Mouse (Mus musculus) adrenal gland, postnatal 14 days (tissue): ENCODE measurements around the gene Rad17. TPM values are rescaled to one million over a fixed set of nuclear protein-coding genes. Genes with fewer than 3 reads are reported as not detected.

Experiments used
- DNase-seq: peaks from one replicate; pipeline ENCODE4 v3.0.0; 2021; ENCODE audit warnings: mixed read lengths
- long read RNA-seq, 2 experiments: library from polyadenylated mRNA; stranded (forward); transcript quantifications; one replicate each; pipeline ENCODE4 v2.0.0; 2021
- total RNA-seq: library from RNA; stranded (reverse); gene quantifications from 2 replicates; pipeline ENCODE4 v1.2.3, GENCODE M21; 2021

Gene Rad17
- 20.8 and 22.0 TPM in 2 replicates for total RNA-seq
- long read RNA-seq, experiment 1, transcript Rad17-202 (17 exons, 2,392 nt), result major isoform, 18 of 23 reads
- long read RNA-seq, experiment 1, partial matches to known transcripts, result 0 of 23 reads
- long read RNA-seq, experiment 1, other reads (novel, unspliced or antisense), result 4 of 23 reads
- long read RNA-seq, experiment 2, transcript Rad17-202 (17 exons, 2,392 nt), result major isoform, 10 of 12 reads
- long read RNA-seq, experiment 2, partial matches to known transcripts, result 0 of 12 reads
- long read RNA-seq, experiment 2, other reads (novel, unspliced or antisense), result 2 of 12 reads

DNA sequence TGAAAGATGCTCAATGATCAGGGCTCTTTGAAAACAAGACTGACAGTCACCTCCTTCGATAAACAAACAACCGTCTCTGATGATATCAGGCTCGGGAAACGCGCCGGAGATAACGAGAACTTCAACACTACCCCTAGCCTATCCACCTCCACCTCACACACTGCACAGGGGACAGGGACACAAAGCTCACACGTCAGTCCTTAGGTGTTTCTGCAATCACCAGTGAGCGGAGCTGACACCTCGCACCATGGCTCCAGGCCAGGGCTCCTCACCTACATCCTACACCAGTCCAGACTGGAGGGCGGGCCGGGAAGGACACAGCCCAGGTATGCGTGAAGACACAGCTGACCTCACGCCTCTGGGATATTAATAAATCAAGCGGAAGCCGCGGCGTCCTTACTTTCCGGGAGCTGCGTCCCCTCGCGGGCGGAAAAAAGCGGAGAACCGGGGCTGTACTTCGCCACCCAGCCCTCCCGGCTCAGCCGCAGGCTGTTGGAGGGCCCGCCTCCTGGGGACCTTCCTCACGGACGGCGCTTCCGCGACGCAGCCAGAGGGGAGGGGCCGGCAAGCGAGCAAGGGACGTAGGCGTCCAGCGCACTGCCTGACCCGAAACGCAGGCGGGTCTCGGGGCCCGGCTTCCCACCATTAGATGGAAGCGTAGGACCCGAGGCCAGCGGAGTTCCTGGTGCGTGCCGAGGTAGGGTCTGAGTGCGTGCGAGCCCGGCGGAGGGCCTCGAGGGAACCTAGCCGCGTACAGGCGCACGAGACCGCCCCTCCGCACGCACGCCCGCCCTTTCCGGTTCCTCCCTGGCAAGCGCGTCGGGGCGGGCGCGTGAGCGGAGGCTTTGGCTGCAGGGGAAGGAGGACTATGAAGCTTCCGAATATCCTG, at the start of gene Rad17, which contains the start of gene Ak6:
Gene Rad17, minus strand, starts transcription at position 502 of the 889 bp plus-strand sequence.
Gene Ak6, plus strand, starts transcription at position 430 of the 889 bp plus-strand sequence.
- peak; percentile 97 for DNase-seq

DNA sequence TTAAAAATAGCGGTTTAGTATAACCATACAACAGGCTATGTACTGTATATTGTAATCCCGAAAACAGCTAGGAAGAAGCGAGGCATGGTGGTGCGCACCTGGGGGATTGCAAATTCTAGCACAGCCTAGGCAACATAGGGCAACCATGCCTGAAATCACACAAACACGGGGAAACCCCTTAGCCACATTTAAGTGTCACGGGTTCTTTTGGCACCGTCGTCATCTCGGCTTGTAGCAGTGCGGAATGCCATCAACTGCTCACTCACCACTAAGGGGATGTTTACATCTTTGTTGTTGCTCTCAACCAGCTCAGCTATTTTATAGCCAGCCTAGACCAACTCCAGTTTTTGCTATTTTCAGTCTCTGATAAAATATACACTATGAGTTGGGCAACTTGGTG, 48.0 kb upstream of the Rad17 start:
- DNase-seq, result no peak

DNA sequence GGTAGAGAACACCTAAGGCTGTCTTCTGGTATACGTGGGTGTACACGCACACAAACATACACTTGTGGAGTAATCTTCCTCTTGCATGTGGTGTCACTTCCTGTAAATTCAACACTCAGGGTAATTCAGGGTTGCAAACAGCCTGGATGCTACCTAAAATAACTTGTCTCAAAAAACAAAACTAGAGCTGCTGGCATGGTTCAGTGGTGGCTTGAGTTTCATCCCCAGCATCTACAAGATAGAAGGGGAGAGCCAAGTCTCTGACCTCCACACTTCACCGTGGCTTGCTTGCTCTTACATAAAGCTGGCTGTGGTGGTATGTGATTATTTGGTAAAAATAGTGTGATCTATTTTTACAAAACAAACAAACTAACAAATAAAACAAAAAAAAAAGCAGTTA, 46.7 kb upstream of the Rad17 start:
- no peak for DNase-seq

DNA sequence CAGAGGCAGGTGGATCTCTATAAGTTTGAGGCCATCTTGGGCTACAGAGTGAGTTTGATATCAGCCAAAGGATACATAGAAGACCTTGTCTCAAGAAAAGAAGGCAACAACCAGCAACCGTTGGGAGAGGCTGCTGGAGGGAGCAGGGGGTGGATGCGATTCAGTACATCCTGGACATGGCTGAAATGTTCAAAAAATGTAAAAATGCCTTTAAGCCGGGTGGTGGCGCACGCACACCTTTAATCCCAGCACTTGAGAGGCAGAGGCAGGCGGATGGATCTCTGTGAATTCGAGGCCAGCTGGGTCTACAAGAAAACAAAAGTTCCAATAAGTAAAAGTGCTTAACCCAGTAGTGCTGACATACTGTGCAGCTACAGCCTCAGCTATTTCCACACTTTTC, 36.7 kb upstream of the Rad17 start:
- DNase-seq, result no peak

DNA sequence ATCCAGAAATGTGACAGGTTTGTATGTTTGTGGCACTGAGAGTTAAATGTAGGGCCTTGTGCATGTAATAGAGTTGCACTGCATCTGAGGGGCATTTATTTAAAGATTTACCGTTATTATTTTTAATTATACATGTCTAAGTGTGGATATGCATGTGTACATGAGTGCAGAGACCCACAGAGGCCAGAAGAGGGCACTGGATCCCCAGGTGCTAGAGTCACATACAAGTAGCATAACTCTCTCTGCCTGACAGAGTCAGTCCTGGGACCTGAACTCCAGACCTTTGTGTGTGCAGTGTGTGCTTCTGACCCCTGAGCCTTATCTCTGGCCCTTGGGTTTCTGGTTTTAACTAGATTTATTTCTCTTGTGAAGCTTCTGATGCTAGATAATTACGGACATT, 33.5 kb upstream of the Rad17 start:
- no peak for DNase-seq

DNA sequence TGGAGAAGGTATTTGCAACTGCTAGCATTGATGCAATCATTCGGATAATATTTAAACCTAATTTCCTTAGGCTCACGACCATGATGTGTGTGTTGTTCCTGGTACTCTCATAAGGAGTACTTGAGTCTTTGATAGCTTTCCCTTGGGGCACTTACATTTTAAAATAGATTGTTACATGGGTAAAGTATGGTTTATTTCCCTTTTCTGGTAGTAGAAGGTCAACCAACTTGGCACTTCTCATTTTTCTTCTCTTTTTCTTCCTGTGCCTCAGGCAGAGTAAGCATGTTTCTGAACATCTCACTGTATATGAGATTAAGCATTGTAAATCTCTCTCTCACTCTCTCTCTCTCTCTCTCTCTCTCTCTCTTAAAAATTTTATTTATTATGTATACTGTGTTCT, 32.0 kb upstream of the Rad17 start:
- no peak for DNase-seq

DNA sequence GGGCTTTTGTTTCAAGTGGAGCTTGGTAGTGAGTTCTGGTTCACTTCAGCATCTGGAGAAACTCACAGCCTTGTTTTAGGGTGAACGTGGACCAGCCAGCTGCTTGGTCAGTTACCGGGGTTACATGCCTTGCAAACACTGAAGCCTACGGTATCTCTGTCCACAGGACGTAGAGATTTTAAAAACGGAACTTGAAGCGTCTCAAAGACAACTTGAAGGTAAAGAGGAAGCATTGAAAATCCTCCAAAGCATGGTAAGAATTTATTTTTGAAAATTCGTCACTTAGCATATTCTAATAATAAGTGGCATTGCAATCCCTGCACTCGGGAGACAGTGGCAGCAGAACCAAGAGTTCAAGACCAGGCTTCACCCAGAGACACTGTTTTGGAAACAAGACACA, 30.8 kb upstream of the Rad17 start:
- no peak for DNase-seq

DNA sequence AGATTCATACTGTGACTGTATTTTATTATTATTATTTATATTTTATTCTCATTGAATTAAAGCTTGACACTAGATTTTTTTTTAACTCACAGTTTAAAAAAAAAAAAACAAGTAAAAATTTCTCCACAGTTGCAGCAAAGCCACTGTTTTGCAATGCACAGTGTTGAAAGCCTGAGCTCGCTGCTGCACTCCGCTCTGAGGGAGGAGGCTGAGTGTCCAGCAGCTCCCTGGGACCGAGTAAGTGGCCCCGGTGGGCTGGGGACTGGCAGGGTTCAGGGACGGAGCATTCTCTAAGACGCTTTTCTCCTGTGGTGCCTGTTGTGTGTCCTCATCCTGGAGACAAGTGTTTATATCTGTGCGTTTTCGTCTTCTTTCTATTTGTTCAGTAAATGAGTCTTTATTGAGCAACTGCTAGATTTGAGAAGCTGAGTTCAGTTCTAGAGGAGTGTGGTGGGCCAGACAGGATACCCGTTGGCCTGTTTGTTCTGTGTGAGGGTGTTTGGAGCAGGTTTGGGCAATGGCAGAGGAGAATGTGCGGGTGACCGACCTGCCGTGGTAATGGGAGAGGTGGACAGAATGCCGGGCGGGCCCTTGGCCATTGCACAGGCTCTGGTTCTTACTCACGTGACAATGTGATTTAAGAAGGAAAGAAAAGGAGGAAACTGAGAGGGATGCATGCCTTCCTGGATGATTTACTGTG, 25.2 kb upstream of the Rad17 start:
- DNase-seq, result peak; percentile 50

DNA sequence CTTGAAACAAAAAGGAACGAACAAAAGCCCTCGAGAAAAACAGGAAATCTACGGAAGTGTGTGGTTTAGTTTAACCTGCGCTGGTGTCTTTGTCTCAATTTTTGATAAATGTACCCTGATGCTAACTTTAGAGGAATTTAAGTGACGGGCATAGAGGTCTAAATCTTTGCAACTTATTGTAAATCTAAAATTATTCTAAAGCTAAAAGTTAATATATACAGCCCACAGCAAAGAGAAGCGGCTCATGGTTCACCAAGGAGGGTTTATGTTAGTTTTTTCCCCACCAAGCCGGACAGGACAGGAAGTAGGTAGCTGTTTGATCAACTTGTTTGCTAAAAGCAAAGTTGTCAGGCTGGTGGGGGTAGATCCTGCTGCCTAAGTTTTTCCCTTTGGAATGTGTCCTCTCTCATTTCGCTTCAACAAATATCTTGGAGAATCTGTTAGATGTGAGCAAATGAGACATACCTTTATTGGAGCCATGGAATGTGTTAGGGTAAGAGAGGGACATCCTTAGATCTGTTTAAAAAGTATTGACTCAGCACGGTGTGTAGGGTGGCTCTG, 19.4 kb upstream of the Rad17 start:
- no peak for DNase-seq

DNA sequence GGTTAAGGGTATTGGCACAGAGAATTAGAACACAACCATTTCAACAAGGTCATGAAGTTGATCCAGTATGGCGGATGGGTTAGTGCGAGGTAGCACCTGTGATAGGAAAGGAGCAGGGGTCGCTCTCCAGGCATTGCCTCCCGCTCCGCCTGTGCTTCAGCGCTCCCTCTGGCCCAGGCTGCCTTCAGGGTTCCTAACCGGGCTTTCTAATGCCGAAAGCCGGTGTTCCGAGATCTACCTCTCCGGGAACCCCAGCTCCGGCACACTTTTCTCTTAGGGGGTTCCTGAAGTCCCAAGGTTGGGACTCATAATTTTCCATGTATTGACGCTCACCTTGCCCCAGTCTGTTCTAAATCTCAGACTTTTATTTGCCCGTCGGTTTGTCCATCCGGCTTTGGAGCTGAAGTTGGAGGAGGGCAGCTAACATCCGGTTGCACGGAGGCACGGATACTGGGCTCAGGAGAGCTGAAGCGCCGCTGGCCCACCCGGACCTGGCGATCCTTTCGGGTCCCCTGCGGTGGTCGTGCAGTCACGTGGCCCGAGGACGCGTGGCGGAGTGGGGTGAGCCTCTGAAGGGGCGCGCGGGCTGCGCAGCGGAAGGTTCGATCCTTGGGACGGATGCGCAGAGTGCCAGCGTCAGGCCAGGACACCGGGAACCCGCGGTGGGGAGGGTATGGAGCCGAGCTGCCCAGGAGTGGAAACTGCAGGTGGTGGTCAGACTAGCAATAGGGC, 18.6 kb upstream of the Rad17 start, which contains the start of gene Ccdc125:
Gene Ccdc125, plus strand, starts transcription at position 427 of the 732 bp plus-strand sequence.
- DNase-seq, result peak; percentile 63

DNA sequence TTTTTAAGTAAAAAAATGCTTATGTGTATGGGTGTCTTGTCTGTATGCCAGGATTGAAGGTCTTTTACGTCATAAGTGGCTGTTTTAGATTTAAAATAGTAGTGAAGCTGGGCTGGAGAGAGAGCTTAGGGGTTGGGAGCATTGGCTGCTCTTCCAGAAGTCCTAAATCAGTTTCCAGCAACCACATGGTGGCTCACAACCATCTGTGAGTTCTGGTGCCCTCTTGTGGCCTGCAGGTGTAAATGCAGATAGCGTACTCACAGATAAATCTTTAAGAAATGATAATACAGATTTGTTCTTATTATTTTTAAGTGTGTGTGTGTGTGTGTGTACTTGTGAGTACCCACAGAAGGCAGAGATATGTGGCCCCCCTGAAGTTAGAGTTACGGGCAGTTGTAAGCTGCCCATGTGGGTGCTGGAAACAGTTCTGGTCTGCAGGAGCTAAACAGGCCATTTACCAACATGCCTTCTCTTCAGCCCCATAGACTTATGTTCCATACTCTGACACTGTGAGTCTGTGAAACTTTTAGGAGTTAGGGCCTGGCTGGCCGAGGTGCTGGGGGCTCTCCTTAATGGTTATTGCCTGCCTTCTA, 9.1 kb upstream of the Rad17 start:
- DNase-seq, result peak; percentile 78

DNA sequence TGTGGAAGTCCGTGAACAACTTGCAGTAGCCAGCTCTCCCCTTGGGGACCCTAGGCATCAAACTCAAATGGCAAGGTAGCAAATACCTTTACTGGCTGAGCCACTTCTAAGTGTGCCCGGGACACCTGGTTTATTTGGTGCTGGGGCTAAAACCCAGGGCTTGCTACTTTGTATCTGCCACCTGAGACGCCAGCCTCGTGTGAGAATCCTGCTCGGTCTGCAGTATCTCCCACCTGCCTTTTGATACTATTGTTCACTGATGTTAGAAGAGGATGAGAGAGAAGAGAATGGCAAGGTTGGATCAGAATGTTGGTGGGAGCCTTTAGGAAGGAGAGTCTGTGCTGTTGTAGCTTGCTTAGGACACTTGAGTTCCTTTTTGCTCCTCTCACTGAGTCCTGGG, 7.2 kb upstream of the Rad17 start:
- no peak for DNase-seq

DNA sequence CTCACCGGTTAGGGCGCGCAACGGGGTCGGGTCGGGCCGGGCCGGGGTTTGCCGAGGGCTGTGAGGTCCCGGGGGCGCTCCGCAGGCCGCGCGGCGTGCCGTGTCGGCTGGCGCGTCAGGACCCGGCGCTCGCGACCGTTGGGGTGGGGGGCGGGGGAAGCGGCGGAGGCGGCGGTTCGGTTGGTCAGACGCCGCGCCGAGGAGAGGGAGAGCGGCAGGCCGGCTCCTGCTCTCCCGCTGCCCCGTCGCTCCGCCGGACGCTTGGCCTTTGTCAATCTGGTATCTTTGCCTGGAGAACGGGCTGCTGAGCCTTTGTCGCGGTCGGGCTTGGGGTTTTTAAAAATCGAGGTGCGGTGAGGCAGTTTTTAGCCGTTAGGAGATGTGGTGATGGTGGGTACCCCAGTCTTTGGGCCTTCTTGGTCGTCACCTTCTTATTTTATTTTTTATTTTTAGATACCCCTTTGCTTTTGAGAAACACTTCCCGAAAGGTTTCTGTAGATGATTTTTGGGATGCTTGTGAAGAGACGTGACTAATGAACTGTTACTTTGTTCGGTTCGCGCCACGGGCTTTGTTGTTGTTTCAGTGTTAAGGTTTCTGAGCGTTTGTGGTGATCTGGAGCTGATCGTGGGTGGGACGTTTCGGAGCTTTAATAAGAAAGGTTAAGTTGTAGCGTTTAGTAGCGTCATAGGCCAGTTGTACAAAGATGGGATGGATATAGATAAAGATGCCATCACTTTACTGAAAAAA, 762 bp upstream of the Rad17 start, which contains the start of gene Taf9:
Gene Taf9, plus strand, starts transcription at position 141 of the 748 bp plus-strand sequence.
- DNase-seq, result no peak

DNA sequence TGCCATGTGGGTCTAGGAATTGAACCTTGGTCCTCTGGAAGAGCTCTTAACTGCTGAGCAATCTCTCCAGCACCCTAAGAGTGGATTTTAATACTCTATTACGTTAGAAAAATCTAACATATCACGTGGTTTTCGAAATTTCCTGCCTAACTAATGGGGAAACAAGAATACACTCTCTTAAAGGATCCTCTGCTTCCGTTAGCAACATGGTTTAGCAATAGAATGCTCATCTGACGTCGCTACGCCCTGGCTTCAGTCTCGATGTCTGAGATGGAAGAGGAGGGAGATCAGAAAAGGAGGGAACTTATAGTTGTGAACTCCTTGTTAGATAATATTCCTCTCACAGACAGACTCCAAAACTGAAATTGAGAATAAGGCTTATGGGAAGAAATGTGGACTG, 2.6 kb downstream of the Rad17 start:
- no peak for DNase-seq

DNA sequence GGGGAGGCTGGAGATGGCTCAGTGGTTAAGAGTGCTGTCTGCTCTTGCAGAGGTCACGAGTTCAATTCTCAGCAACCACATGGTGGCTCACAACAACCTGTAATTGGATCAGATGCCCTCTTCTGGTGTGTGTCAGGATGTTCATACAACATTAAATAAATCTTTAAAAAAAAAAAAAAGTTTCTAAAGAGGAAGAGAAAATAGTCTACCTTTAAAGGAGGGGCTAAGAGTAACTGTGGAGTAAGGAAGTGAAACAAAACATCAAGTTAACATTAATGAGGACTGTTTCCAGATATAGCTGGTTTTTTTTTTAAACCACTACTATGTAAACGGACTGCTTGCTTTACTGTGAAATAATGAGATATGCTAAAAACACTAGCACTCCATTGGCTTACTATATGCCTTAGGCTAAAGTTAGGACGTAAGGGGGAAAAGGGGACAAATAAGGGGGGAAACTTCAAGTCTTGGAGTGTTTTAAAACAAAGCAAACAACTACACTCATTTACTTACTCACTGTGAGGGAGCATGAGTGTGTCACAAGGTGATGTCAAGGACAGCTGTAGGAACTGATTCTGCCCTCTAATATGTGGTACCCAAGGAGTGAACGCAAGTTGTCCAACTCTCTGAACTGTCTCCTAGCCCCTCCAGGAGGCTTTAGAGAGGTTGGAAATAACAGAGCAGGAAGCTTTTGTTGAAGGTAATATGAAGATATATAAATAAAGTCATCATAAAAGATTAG, 8.2 kb downstream of the Rad17 start:
- DNase-seq, result no peak

DNA sequence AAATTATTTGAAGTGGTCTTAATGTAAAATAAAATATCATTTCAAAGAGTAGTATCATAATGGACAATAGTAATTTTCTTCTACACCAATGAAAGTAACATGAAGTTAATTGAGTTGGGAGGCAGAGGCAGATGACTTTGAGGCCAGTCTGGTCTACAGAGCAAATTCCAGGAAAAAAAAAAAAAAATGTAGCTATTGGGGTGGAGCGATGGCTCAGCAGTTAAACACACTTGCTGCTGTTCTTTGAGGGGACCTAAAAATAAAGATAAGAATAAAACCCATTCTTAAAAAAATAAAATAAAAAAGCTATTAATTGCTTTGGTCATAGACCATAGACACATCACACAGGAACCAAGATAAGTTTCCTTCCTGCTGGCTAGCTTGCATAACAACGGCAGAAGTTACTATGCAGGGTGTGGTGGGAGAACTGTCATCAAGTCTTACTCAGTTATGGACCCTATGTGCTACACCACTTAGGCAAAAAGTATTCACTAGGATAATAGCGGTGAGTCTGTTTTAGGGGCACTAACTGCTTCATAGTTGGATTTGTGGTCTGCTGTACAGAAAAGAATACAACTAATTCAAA, 16.7 kb downstream of the Rad17 start:
- DNase-seq, result no peak

DNA sequence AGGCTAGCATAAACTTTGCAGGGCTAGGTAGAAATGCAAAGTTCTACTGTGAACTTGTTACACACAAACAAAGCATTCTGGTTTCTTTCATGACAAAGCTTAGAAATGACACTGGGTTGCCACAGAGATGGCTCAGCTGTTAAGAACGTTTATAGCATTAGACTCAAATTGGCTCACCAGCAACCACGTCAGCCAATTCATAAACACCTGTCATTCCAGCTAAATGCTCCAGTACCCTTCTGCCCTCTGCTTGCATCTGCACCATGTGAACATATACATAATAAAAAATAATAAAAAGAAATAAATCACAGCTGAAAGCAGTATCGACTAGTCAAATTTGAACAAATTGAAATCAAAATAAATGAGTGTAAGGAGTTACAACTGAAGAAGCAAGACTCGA, 28.6 kb downstream of the Rad17 start:
- no peak for DNase-seq

DNA sequence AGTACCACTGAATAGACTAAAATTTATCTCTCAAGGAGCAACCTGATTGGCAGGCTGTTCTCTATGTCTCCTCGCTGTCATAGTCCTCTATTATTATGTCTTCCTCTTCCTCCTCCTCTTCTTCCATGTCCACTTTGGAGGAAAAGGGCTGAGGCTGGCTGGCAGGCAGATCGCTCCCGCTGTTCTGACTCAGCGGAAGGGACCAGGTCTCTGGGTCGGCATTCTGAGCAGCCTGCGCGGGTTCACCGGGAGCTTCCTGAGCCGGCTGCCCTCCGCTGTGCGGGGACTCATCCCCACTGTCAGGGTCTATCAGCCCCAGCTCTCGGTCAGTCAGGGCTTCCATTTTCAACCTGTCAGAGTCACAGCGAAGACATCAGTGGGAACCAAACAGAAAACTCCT, 33.3 kb downstream of the Rad17 start:
- no peak for DNase-seq
